Mouse (Mus musculus) C2C12 (cell line): ENCODE results near the gene Gm10663.

ENCODE experiments used
- CEBPB ChIP-seq: IDR thresholded peaks from one replicate; pipeline ENCODE4 v1.6.1; 2011; ENCODE audit warnings: low read depth, mild to moderate bottlenecking, control low read depth, moderate library complexity
- CTCF ChIP-seq: IDR thresholded peaks from one replicate; pipeline ENCODE4 v1.5.1; 2011; ENCODE audit not compliant: control insufficient read depth, insufficient read depth, insufficient read length
- FOSL1 ChIP-seq: IDR thresholded peaks from one replicate; pipeline ENCODE4 v1.8.0; 2011; ENCODE audit warnings: mild to moderate bottlenecking, low read length; ENCODE audit not compliant: poor library complexity, insufficient read depth, severe bottlenecking

DNA sequence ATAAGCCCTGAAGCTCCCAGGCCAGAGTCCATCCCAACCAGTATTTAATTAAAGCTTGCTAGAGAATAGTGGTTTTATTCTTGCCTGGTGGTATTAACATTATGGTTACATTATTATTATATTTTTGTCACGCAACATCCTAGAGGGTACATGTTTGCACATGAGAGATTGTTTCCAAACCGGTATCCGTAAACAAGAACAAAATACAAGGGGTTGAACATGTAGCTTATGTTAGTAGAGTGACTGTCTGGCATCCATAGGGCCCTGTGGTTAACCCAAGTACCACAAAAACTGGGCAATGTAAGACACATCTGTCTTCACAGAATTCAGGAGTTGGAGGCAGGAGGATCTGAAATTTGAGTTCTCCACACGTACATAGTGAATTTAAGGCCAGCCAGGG, 7.8 kb upstream of the Gm10663 start:
- TF ChIP-seq CTCF (no peak), CEBPB (no peak), FOSL1 (no peak)
